Mouse (Mus musculus) spleen, adult 2 months (tissue): Measurements from ENCODE around the gene Prex1.

Experiments used
- CTCF ChIP-seq: fragments of 200-500 bp; IDR thresholded peaks from 2 replicates; pipeline ENCODE4 v1.5.1; 2011; ENCODE audit warnings: mild to moderate bottlenecking, inconsistent platforms; ENCODE audit not compliant: insufficient read depth, insufficient read length, insufficient replicate concordance; ENCODE audit errors: extremely low read depth
- POLR2A ChIP-seq: fragments of 200-500 bp; IDR thresholded peaks from 2 replicates; pipeline ENCODE4 v1.6.1; 2011; ENCODE audit warnings: low read depth, low read length, inconsistent platforms

DNA sequence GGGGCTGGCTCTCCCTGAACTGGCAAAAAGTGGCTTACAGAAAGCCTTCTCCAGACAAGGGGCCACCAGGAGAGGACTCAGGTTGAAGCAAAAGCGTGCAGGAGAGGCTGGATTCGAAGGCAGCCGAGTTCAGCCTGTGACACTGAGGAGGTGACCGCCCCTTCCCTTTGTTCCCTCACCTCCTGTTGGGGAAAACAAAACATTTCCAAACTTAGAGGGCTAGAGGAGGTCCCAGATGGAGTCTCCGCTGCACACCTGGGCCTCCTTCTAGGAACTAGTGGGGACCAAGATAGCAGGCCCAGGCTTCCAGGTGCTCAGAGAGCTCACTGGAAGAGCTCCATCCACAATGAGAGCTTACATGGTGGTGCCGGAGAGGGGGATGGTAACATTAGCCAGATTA, 161.0 kb downstream of the Prex1 start:
- TF ChIP-seq POLR2A (no peak), CTCF (no peak)
